Mouse (Mus musculus): ENCODE measurements around the gene Cotl1.

DNA sequence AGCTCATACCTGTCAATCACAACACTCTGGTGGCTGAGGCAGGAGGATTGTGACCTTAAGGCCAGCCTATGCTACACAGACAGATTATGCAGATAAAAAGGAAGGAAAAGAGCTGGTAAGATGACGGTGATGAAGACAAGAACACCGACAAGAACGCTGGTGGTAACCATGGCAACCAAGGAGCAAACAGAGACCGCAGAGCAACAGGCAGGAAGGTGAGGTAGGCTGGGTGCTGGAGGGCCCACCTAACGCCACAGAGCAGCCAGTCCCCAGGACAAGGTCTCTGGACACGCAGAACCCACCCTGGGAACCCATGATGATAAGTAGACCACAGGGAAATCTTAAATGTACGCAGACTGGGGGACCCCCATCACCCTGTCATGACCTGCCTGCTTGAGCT lies 9.8 kb downstream of the Cotl1 start:
- TF ChIP-seq CTCF (conservative IDR thresholded peaks at IDR 0.05; ENCODE audit: low read length) (no peak), NANOG (IDR thresholded peaks at IDR 0.05; ENCODE audit: borderline replicate concordance, low read length) (no peak)
